In genomic region chr1:182341993-182342392, GRCm38 (mm10) we compare ENCODE assay signal across 9 mouse cellular contexts. TPM values are rescaled to one million over a fixed set of nuclear protein-coding genes. Genes with fewer than 3 reads are reported as not detected.
DNase-seq lines count a peak whose midpoint lies in the region; ATAC-seq lines count a peak whose summit lies in the region.
"Had no signal": no experiment of that assay in that cellular context is flagged by ENCODE, and none has a peak within 500 bp of the region (broad histone marks: within the 10 kb centered on the region; RNA-seq: fewer than 3 reads in every experiment).

No protein-coding gene starts in this region.

- peak overlapping the region; percentile 95 for H3K4me2 ChIP-seq in heart, embryonic 12.5 days
- peak overlapping the region; percentile 51 for H3K4me2 ChIP-seq in midbrain, embryonic 11.5 days

- no peaks in the 10 kb centered on the region for H3K27me3 ChIP-seq in heart, embryonic 12.5 days (replicated peaks)
- H3K27me3 ChIP-seq in hindbrain, embryonic 10.5 days (ENCODE audit: insufficient read depth, poor library complexity, severe bottlenecking): no peaks in the 10 kb centered on the region
- H3K27me3 ChIP-seq in midbrain, embryonic 11.5 days (ENCODE audit: control insufficient read depth, insufficient read depth, low read length): no peaks in the 10 kb centered on the region
- H3K27me3 ChIP-seq: Patski had no signal

- peaks cover 29% of the 10 kb centered on the region for H3K4me1 ChIP-seq in heart, embryonic 12.5 days (replicated peaks)
- H3K4me1 ChIP-seq in brown adipose tissue, adult 24 weeks (ENCODE audit: control insufficient read depth, insufficient read depth, insufficient read length, low read length): no peaks in the 10 kb centered on the region
- peaks cover 26% of the 10 kb centered on the region for H3K4me1 ChIP-seq in hindbrain, embryonic 10.5 days (replicated peaks)
- peaks cover 13% of the 10 kb centered on the region for H3K4me1 ChIP-seq in midbrain, embryonic 11.5 days (ENCODE audit: control insufficient read depth, insufficient read depth, low read length)

- DNase-seq in heart, postnatal 36 days: no peak
- no peak for DNase-seq in hindbrain, embryonic 10.5 days (ENCODE audit: low spot score)
- DNase-seq in midbrain, embryonic 11.5 days (ENCODE audit: low spot score, missing footprints): peak; percentile 83
- no peak for DNase-seq in frontal cortex, postnatal 25 days (ENCODE audit: low spot score in 2 of 2)
- DNase-seq in spleen, postnatal 4 days (ENCODE audit: low spot score in 2 of 2): no peak
- no peak for DNase-seq in layer of hippocampus, postnatal 10 days (ENCODE audit: low spot score in 2 of 2)

- H3K27ac ChIP-seq in heart, embryonic 12.5 days (ENCODE audit: poor library complexity, severe bottlenecking): no peak overlapping the region
- H3K27ac ChIP-seq in brown adipose tissue, adult 24 weeks (replicated peaks; ENCODE audit: low read depth, low read length): no peak overlapping the region
- H3K27ac ChIP-seq in hindbrain, embryonic 10.5 days: peak overlapping the region; percentile 98
- no peak overlapping the region for H3K27ac ChIP-seq in midbrain, embryonic 11.5 days (ENCODE audit: low read depth, low read length)

- H3K9ac ChIP-seq in heart, embryonic 12.5 days: no peak overlapping the region
- H3K9ac ChIP-seq in midbrain, embryonic 11.5 days (ENCODE audit: low read length): peak overlapping the region; percentile 99; the same call in 1 of the 2 replicates

- 41% methylated on average over 6 of the region's 6 CpGs for WGBS in heart, embryonic 12.5 days
- WGBS in hindbrain, embryonic 10.5 days: 44% methylated on average over 6 of the region's 6 CpGs
- WGBS in midbrain, embryonic 11.5 days: 40% methylated on average over 6 of the region's 6 CpGs

- intact Hi-C loops in heart, postnatal 36 days (cut with DNase I): loop anchor here (2.0 kb wide), 1 partner anchor 59 kb away; the partner anchor contains the start of gene Degs1

- no peak for ATAC-seq in heart, embryonic 12.5 days (ENCODE audit: insufficient number of reproducible peaks, low FRiP score)
- ATAC-seq in midbrain, embryonic 11.5 days (ENCODE audit: low FRiP score): peak; percentile 26; the same call in 1 of the 2 replicates

- H3K4me3 ChIP-seq in heart, embryonic 12.5 days: peak overlapping the region; percentile 99
- peak overlapping the region; percentile 84; the same call in 1 of the 2 replicates for H3K4me3 ChIP-seq in brown adipose tissue, adult 24 weeks (ENCODE audit: insufficient read depth, low read depth, low read length)
- peak overlapping the region; percentile 100 for H3K4me3 ChIP-seq in hindbrain, embryonic 10.5 days
- H3K4me3 ChIP-seq in midbrain, embryonic 11.5 days (ENCODE audit: low read depth, low read length): peak overlapping the region; percentile 89

- H3K9me3 ChIP-seq in heart, embryonic 12.5 days (replicated peaks): no peaks in the 10 kb centered on the region
- H3K9me3 ChIP-seq in hindbrain, embryonic 10.5 days: no peaks in the 10 kb centered on the region
- no peaks in the 10 kb centered on the region for H3K9me3 ChIP-seq in midbrain, embryonic 11.5 days (ENCODE audit: control insufficient read depth, low read length)

- H3K36me3 ChIP-seq in heart, embryonic 12.5 days: peaks cover 7% of the 10 kb centered on the region; the same call in 1 of the 2 replicates
- H3K36me3 ChIP-seq in hindbrain, embryonic 10.5 days: peaks cover 9% of the 10 kb centered on the region
- H3K36me3 ChIP-seq in midbrain, embryonic 11.5 days (ENCODE audit: control insufficient read depth, insufficient read depth, low read length): no peaks in the 10 kb centered on the region

RNA-seq across cellular contexts. Expression of gene Fbxo28, which starts 0.6 kb away (rescaled TPM):
- 17.1 and 19.6 TPM in 2 replicates for polyA plus RNA-seq in heart, embryonic 12.5 days (2016; fragmentation: Nextera tagmentation; extraction: Ambion mirVana)
- total RNA-seq in heart, postnatal 36 days (2021): 10 to 100 TPM; 22.8 to 24.4 TPM
- polyA plus RNA-seq in brown adipose tissue, adult 24 weeks (2012; ENCODE audit: insufficient read depth, insufficient read length, missing spikeins): 8.7 and 11.6 TPM in 2 replicates
- 20.0 and 23.5 TPM in 2 replicates for polyA plus RNA-seq in hindbrain, embryonic 10.5 days (2016; fragmentation: Nextera tagmentation; extraction: Ambion mirVana)
- 29.7 and 32.1 TPM in 2 replicates for polyA plus RNA-seq in midbrain, embryonic 11.5 days (2014; fragmentation: Nextera tagmentation; extraction: Ambion mirVana)
- total RNA-seq in layer of hippocampus, postnatal 10 days (2021): 10 to 100 TPM; 43.2 to 46.8 TPM

RNA-seq across cellular contexts. Expression of gene Degs1, which starts 59.4 kb away (rescaled TPM):
- polyA plus RNA-seq in heart, embryonic 12.5 days (2016; fragmentation: Nextera tagmentation; extraction: Ambion mirVana): 163 and 168 TPM in 2 replicates
- total RNA-seq in heart, postnatal 36 days (2021): 10 to 100 TPM; 59.2 to 60.7 TPM
- polyA plus RNA-seq in brown adipose tissue, adult 24 weeks (2012; ENCODE audit: insufficient read depth, insufficient read length, missing spikeins): 48.7 and 52.0 TPM in 2 replicates
- polyA plus RNA-seq in hindbrain, embryonic 10.5 days (2016; fragmentation: Nextera tagmentation; extraction: Ambion mirVana): 67.7 and 76.4 TPM in 2 replicates
- polyA plus RNA-seq in midbrain, embryonic 11.5 days (2014; fragmentation: Nextera tagmentation; extraction: Ambion mirVana): 68.5 and 76.2 TPM in 2 replicates
- total RNA-seq in layer of hippocampus, postnatal 10 days (2021): 10 to 100 TPM; 65.5 to 75.3 TPM
